Mouse (Mus musculus): Measurements from ENCODE around the gene 2900026A02Rik. TPM values are rescaled to one million over a fixed set of nuclear protein-coding genes. Genes with fewer than 3 reads are reported as not detected.

The 2900026A02Rik gene
- polyA plus RNA-seq, 1 experiment from 2014 or later = 3.9 TPM

DNA sequence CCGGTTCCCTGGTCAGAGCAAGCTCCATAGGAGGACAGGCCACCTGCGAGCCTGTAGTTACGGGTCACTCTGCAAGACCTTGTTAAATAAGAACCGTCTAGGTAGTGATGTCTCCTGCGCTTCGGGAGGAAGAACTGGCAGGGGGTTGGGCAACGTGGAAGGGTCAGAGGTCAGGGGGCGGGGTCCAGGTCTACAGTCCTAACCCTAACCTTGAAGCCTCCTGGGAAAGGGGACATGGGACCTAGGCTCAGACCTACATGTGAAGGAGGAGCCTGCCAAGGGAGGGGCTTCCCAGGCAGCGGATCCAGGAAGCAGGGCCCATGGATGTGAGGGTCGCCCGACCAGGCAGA, 11.7 kb downstream of the 2900026A02Rik start:
- ATAC-seq (replicated peaks) = 0 out of 2 replicates have a peak, but pooled peaks have one; percentile 8
- Histone ChIP-seq H3K9ac (no peak overlapping the region), H3K27me3 (replicated peaks) (no peaks in the 10 kb centered on the region)

DNA sequence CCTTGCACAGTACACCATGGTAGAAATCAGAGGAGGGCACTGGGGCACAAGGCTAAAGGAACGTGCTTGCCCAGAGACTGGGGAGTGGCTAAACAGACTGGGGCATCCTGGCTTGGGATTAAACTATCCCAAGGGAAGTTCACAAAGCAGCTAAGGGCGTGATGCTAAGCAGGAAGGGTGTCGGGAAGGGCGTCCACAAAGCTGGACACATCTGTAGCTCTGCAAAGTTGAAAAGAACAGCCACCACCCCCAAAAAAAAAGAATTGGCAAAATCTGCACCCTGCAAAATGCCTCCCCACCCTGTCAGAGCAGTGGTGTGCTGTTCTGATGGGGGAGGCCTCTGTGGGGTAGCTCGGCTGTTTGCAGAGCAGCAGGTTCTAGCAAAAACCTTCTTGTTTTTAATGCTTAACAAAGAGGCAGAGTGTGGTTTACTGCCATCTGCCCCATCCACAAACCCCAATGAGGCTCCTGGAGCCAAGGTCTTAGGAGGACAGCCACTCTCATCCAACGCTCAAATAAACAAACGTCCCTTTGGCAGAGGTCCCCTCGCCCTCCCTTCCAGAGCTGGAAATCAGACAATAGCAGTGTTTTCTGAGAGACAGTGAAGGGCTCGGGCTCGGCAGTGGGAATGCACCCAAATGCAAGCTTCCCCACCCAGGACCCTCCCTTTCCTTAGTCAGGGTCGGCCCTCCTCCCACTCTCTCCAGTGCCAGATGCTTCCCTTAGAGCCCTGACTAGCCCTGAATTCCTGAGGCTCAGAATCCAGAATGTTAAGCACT, 12.2 kb downstream of the 2900026A02Rik start:
- H3K4me3 ChIP-seq = no peak overlapping the region
- H3K4me1 ChIP-seq = peaks cover 5% of the 10 kb centered on the region; the same call in 1 of the 2 replicates
- H3K27ac ChIP-seq = peak overlapping the region; percentile 18
- WGBS = 31% methylated on average over 11 of the region's 11 CpGs
- H3K36me3 ChIP-seq (replicated peaks) = no peaks in the 10 kb centered on the region
- no peak overlapping the region for H3K9ac ChIP-seq
- no peaks in the 10 kb centered on the region for H3K9me3 ChIP-seq
- H3K4me2 ChIP-seq = no peak overlapping the region
- H3K27me3 ChIP-seq (replicated peaks) = no peaks in the 10 kb centered on the region
- 0 out of 2 replicates have a peak, but pooled peaks have one; percentile 62 for ATAC-seq (replicated peaks)

More for the DNA sequence above, 11.7 kb downstream of the 2900026A02Rik start:
- no peaks in the 10 kb centered on the region for H3K9me3 ChIP-seq
- H3K4me1 ChIP-seq = peaks cover 5% of the 10 kb centered on the region; the same call in 1 of the 2 replicates
- no peaks in the 10 kb centered on the region for H3K36me3 ChIP-seq (replicated peaks)
- no peak overlapping the region for H3K4me3 ChIP-seq
- H3K27ac ChIP-seq = peak overlapping the region; percentile 18
- no peak overlapping the region for H3K4me2 ChIP-seq
- WGBS = 48% methylated on average over 11 of the region's 11 CpGs

DNA sequence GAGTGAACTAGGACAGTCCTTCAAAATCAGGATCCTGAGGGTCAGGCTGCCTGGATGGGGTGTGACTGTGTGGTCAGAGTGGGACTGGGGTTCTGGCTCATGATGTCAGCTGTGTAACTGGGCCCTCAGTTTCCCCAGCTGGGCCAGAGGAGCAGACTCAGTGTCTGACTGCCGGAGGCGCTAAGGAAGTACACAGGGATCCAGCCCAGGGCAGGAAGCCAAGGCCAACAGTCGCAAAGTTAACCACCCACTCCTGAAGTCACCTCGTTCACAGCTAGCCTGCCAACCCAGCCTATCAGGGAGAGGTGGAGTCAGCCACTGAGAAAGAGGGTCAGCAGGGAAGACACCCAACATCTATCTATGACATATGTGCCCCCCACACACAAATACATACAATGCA, 13.0 kb downstream of the 2900026A02Rik start:
- 84% methylated on average over 4 of the region's 4 CpGs for WGBS
- no peak for ATAC-seq (replicated peaks)
- Histone ChIP-seq H3K9me3 (no peaks in the 10 kb centered on the region), H3K4me2 (no peak overlapping the region), H3K27ac (no peak overlapping the region), H3K4me3 (no peak overlapping the region), H3K4me1 (peaks cover 5% of the 10 kb centered on the region; the same call in 1 of the 2 replicates), H3K9ac (no peak overlapping the region), H3K36me3 (replicated peaks) (no peaks in the 10 kb centered on the region), H3K27me3 (replicated peaks) (no peaks in the 10 kb centered on the region)

DNA sequence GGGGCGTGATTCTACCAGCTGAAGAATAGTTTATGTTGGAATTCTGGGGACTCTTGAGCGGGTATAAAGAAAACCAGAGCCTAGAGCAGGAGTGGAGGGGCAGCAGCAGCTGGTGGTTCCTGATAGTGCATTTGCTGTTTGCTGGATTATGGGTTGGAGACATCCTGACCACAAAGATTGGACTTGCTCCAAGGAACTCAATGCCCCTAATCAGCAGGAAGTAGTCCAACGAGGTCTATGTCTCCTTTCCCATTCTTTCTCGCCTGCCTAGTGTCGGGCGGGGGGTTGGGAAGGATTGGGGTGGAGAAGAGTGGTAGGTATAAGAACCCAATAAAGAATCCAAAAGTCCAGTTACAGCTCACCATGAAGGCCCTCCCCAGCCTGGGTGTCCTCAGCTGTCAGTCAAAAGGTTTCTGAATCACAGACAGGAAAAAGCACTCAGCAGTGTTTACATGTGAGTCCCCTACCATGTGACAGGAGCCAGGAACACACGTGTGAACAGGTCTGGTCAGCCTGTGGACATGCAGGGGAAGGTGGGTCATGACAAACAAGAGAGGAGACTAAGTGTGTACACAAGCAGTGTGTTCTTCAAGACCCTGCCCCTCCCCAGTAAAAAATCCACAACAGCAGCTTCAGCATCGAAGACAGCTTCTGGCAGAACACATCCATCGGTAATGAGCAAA, 14.2 kb downstream of the 2900026A02Rik start:
- Histone ChIP-seq H3K4me3 (no peak overlapping the region), H3K36me3 (replicated peaks) (no peaks in the 10 kb centered on the region), H3K27ac (no peak overlapping the region), H3K4me2 (no peak overlapping the region), H3K27me3 (replicated peaks) (no peaks in the 10 kb centered on the region), H3K9ac (no peak overlapping the region), H3K4me1 (peaks cover 5% of the 10 kb centered on the region; the same call in 1 of the 2 replicates), H3K9me3 (no peaks in the 10 kb centered on the region)
- WGBS = 71% methylated on average over 9 of the region's 9 CpGs
- no peak for ATAC-seq (replicated peaks)

DNA sequence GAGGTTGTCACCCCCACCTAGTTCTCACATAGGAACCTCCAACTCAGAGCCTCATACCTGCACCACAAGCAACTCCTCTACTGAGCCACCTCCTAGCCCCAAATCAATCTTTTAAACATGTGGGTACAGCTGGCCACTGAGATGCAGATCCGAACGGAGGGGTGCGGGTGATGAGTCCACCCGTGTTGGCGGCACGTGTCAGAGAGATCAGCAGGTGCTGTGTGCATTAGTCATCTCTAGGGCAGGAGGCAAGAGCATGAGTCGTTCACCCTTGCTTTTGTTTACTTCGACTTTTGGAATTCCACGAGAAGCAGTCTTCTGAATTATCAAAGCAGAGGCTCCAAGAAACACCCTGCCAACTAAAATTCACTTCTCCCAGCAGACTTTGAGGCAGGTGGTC, 16.8 kb downstream of the 2900026A02Rik start:
- 92% methylated on average over 9 of the region's 9 CpGs for WGBS

DNA sequence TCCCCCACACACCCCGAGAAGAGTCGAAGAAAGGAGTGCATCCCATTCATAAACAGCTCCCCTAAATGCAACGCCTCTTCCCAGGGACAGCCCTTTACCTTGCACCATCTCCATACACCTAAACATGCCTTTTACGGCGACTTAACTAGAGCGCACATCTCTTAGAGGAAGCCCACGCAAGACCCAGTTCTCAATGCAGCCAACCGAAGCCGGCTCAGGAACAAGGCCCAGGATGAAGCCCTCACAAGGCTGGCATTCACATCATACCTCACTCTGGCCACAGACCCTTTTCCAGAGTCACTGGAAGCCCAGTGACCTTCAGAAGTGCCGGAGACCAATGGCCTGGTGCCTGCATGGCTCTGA, 21.3 kb downstream of the 2900026A02Rik start:
- Histone ChIP-seq H3K4me1 (no peaks in the 10 kb centered on the region; the same call in 1 of the 2 replicates), H3K4me3 (no peak overlapping the region), H3K4me2 (no peak overlapping the region), H3K9me3 (no peaks in the 10 kb centered on the region), H3K9ac (no peak overlapping the region), H3K27ac (no peak overlapping the region), H3K36me3 (replicated peaks) (no peaks in the 10 kb centered on the region), H3K27me3 (replicated peaks) (no peaks in the 10 kb centered on the region)
- 86% methylated on average over 10 of the region's 10 CpGs for WGBS
- ATAC-seq (replicated peaks) = no peak

More for the DNA sequence above, 16.8 kb downstream of the 2900026A02Rik start:
- Histone ChIP-seq H3K9ac (no peak overlapping the region), H3K27me3 (replicated peaks) (no peaks in the 10 kb centered on the region), H3K4me3 (no peak overlapping the region), H3K9me3 (no peaks in the 10 kb centered on the region), H3K4me1 (peaks cover 1% of the 10 kb centered on the region), H3K4me2 (no peak overlapping the region), H3K36me3 (replicated peaks) (no peaks in the 10 kb centered on the region), H3K27ac (no peak overlapping the region)
- ATAC-seq (replicated peaks) = no peak

DNA sequence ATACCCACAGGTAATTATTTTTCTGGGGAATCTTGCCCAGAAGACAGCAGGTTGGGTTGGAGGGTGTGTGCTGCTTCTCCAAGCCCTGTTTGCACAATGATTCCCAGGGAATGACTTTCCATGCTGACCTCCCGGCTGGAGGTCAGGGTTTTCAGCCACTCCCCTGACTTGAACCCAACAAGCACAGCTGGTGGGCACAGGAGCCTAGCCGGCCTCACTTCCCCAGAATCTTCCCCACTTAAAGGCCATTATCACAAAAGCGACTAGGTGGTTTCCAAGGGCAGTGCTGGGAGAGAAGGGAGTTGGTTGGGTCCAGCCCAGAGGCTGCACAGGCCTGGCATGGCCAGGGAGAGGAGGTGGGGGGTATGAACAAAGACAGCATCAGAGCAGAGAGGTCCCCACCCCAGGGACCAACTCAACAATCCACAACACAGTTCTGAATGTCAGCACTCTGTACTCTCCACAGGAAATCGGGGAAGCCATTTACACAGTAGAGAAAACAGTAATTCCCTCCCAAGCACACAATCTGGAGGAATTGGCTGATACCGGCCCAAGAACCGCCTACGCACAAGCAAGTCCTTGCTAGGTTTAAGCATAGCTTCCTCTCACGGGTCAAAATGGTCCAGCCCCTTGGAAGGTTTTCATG, 21.8 kb downstream of the 2900026A02Rik start:
- Histone ChIP-seq H3K27ac (no peak overlapping the region), H3K4me1 (no peaks in the 10 kb centered on the region; the same call in 1 of the 2 replicates)

DNA sequence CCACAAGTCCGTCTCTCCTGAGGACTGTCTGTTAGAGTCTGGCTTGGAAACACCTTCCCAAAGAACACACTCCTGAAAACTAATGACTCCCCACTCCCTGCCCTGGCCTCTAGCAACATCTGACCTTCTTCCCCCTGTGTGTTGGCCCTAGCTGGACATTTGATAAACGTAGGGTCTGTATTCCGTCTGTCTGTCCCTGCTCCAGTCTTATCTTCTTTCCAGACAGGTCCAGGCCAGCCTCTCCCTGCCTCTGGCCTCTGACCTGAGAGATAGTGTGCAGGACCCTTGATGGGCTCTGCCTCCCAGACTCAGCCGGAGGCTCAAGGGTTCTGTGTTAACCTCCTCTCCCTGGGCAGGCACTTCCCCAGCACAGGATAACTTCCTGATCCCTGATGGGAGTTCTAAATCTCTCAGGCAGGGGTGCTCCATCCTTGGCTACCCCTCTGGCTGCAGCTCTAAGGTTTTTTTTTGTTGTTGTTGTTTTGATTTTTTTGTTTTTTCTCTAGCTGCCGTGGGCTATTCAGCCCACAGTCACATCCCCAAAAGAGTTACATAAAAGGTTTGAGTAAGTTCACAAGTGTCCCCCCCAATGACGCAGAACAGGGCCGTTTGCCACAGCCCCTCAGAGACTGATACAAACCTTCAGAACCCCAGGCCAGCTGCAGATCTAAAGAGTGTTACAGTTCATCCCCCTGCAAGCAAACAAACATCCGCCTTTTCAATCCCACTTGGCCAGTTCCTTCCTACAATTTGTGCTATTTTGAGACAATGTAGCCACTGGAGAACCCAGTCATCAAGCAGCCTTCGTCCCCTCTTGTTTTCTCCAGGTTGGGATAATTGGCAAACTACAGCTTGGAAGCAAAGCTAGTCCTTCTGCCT, 23.9 kb downstream of the 2900026A02Rik start:
- H3K4me2 ChIP-seq = no peak overlapping the region
- no peak for ATAC-seq (replicated peaks)
- WGBS = 72% methylated on average over 9 of the region's 9 CpGs
- H3K9me3 ChIP-seq = no peaks in the 10 kb centered on the region
- no peaks in the 10 kb centered on the region for H3K36me3 ChIP-seq (replicated peaks)
- no peaks in the 10 kb centered on the region for H3K27me3 ChIP-seq (replicated peaks)
- peaks cover 6% of the 10 kb centered on the region for H3K4me1 ChIP-seq
- no peak overlapping the region for H3K9ac ChIP-seq
- H3K27ac ChIP-seq = no peak overlapping the region
- no peak overlapping the region for H3K4me3 ChIP-seq

More for the DNA sequence above, 21.8 kb downstream of the 2900026A02Rik start:
- no peak for ATAC-seq (replicated peaks)
- Histone ChIP-seq H3K36me3 (replicated peaks) (no peaks in the 10 kb centered on the region), H3K4me2 (no peak overlapping the region), H3K9me3 (no peaks in the 10 kb centered on the region), H3K27me3 (replicated peaks) (no peaks in the 10 kb centered on the region), H3K9ac (no peak overlapping the region), H3K4me3 (no peak overlapping the region)
- WGBS = 44% methylated on average over 8 of the region's 8 CpGs

DNA sequence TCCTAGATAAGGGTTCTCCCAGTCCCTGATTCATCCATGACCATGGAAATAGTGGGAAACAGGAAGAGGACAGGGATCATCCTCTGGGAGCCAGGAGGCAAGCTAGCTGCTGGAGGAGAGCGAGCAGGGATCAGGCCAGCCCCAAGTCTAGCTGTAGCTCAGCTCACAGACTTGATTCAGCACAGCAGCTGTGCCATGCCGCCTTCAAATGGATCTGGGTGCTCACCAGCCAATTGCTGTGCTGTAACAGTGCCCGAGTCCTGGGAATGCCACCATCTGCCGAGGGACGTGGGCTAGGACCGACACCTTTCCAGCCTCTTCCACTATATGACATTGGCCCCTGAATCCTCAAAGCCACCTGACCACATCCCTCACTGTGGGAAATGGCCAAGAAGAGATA, 25.1 kb downstream of the 2900026A02Rik start:
- no peaks in the 10 kb centered on the region for H3K27me3 ChIP-seq (replicated peaks)
- no peaks in the 10 kb centered on the region for H3K36me3 ChIP-seq (replicated peaks)
- H3K9ac ChIP-seq = no peak overlapping the region
- H3K4me2 ChIP-seq = no peak overlapping the region
- WGBS = 90% methylated on average over 6 of the region's 6 CpGs
- H3K27ac ChIP-seq = no peak overlapping the region
- H3K4me3 ChIP-seq = no peak overlapping the region
- no peak for ATAC-seq (replicated peaks)
- peaks cover 12% of the 10 kb centered on the region for H3K4me1 ChIP-seq
- H3K9me3 ChIP-seq = no peaks in the 10 kb centered on the region

DNA sequence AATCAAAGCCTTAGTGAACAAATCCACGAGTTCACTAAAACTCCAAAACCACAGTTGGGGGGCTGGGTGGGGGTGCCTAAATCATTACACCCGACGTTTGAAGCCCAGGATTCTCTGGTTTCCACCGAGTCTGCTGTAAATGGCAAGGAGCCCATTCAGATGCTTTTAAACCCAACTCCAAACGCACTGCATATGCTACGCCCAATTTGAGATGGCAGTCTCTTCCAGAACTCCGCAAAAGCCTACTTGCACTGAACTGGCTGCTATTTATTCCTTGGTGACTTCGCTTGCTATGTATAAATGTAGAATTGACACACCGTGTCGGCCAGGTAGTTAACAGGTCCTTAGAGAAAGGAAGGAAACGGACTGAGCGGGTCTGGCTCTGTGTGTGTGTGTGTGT, 25.6 kb downstream of the 2900026A02Rik start:
- Histone ChIP-seq H3K4me3 (no peak overlapping the region), H3K4me1 (peaks cover 12% of the 10 kb centered on the region), H3K9me3 (no peaks in the 10 kb centered on the region), H3K27ac (no peak overlapping the region), H3K4me2 (no peak overlapping the region), H3K27me3 (replicated peaks) (no peaks in the 10 kb centered on the region), H3K9ac (no peak overlapping the region), H3K36me3 (replicated peaks) (no peaks in the 10 kb centered on the region)
- WGBS = 83% methylated on average over 12 of the region's 12 CpGs
- no peak for ATAC-seq (replicated peaks)

DNA sequence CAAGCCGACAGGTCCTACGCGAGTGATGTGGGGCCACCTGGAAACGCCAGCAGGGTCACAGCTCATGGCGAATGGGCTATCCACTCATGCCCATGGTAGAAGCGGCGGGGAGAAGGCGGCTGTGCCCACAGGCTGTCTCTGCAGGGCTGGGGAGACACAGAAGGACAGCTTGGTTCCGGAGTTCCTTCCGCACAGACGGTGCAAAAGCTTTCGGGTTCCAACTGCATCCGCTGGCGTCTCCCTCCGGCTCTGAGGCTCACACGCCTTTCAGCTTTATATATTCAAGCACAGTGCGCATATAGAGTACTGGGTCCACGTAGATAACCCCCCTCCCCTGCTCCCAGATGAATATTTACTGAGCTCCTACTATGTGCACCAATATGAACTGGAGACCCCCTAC, 27.3 kb downstream of the 2900026A02Rik start:
- Histone ChIP-seq H3K4me2 (no peak overlapping the region), H3K9me3 (no peaks in the 10 kb centered on the region), H3K27me3 (replicated peaks) (no peaks in the 10 kb centered on the region), H3K4me1 (peaks cover 12% of the 10 kb centered on the region), H3K9ac (no peak overlapping the region), H3K4me3 (no peak overlapping the region), H3K27ac (no peak overlapping the region), H3K36me3 (replicated peaks) (no peaks in the 10 kb centered on the region)
- no peak for ATAC-seq (replicated peaks)
- WGBS = 91% methylated on average over 18 of the region's 18 CpGs

DNA sequence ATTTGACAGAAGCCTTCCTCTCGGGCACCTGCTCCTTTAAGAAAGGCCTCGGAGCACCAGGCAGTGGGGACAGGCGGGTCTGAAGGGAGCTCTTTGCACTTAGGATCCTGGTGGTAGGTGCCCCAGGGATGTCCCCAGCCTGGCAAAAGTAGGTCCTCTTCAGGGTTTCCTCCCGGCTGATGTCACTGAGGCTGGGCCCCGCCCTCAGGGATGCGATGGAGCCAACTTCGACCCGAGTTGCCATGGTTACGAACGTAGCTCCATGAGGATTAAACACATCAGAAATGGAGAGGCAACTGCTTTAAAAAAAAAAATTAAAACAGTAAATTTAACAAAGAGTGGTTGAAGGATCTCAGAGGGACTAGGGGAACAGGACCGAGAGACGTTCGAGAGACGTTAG, 29.1 kb downstream of the 2900026A02Rik start:
- no peak for ATAC-seq (replicated peaks)
- no peak overlapping the region for H3K27ac ChIP-seq
- no peaks in the 10 kb centered on the region for H3K36me3 ChIP-seq (replicated peaks)

More for the DNA sequence above, 29.1 kb downstream of the 2900026A02Rik start:
- H3K27me3 ChIP-seq (replicated peaks) = no peaks in the 10 kb centered on the region
- H3K9ac ChIP-seq = no peak overlapping the region
- H3K4me2 ChIP-seq = no peak overlapping the region
- no peaks in the 10 kb centered on the region for H3K9me3 ChIP-seq
- peaks cover 12% of the 10 kb centered on the region for H3K4me1 ChIP-seq
- WGBS = 52% methylated on average over 14 of the region's 14 CpGs
- no peak overlapping the region for H3K4me3 ChIP-seq

Measured in midbrain, embryonic 15.5 days (tissue).